Mouse (Mus musculus) cerebellum, adult 9-11 months (tissue): ENCODE data around the gene Tmem151b.

Experiments
- DNase-seq: peaks from one replicate; pipeline ENCODE4 v3.0.0; 2022

Tmem151b gene

DNA sequence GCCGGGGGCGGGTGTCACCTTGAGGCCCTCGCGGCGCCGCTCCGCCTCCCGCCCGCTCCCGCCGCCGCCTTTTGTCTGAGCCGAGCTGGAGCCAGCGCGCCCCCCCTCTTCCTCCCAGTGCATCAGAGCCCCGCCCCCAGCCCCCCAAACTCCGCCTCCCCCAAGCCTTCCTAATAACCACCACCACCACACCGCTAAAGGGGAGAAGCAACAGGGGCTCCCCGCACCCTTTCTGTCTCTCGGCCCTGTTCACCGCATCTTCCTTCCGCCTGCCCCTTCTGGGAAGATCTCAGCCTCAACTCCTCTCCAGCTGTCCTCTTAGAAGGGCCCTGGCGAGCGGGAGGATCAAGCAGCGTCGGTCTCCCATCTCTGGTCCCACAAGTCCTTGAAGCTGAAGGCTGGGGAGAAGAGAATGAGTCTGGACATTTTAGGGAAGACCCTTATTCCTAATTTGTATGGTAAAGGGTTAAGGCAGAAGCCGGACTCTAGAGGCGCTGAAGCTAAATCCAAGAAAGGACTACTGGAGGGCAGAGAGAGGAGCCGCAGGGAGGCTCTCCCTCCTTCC, at the start of gene Tmem151b:
Tmem151b (minus strand) TSS at position 61 of the 565 bp plus-strand sequence.
- peak; percentile 81 for DNase-seq

DNA sequence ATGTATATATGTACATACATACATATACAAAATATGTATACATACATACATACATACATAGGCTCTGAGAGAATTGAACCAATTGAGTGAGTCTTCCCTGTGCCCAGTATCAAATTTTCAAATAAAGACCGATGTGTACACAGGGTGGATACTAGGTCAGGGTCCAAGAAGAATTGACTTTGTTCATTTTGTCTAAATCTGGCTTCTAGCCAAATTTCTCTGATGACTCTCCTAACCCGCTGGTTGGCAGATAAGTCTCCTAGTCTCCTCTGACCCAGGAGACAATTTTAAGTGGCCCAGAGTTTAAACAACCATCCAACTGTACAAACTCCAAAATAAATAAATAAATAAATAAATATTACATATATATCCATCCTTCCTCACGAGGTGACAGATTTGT, 49.4 kb upstream of the Tmem151b start:
- no peak for DNase-seq

DNA sequence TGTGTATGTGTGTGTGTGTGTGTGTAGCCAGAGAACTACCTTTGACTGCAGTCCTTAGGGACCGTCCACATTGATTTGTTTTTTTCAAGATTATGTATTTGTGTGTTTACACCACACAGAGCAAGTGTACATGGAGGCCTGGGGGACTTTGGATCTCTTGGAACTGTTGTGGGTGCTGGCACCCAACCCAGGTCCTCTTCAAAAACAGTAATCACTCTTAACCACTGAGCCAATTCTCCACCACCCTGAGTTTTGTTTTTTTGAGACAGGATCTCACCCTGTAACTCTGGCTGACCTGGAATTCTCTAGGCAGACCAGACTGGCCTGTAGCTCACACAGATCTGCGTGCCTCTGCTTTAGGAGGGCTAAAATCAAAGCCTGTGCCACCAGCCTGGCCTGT, 48.9 kb upstream of the Tmem151b start:
- peak; percentile 30 for DNase-seq

DNA sequence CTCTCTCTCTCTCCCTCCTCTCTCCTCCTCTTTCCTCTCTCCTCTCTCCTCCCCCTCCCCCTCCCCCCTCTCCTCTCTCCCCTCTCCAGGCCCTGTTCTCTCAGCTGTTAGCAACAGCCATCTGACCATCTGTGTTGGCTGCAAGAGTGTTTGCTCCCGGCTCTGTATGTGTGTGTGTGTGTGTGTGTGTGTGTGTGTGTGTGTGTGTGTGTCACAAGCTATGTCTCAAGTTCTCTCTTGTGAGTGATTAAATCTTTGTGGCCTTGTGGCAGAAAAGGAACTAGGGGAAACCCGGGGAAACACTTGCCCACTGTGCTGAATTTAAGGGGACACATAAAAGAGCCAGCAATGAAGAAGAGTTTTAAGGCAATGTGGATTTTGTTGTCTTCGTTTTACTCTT, 48.3 kb upstream of the Tmem151b start:
- peak; percentile 56 for DNase-seq

DNA sequence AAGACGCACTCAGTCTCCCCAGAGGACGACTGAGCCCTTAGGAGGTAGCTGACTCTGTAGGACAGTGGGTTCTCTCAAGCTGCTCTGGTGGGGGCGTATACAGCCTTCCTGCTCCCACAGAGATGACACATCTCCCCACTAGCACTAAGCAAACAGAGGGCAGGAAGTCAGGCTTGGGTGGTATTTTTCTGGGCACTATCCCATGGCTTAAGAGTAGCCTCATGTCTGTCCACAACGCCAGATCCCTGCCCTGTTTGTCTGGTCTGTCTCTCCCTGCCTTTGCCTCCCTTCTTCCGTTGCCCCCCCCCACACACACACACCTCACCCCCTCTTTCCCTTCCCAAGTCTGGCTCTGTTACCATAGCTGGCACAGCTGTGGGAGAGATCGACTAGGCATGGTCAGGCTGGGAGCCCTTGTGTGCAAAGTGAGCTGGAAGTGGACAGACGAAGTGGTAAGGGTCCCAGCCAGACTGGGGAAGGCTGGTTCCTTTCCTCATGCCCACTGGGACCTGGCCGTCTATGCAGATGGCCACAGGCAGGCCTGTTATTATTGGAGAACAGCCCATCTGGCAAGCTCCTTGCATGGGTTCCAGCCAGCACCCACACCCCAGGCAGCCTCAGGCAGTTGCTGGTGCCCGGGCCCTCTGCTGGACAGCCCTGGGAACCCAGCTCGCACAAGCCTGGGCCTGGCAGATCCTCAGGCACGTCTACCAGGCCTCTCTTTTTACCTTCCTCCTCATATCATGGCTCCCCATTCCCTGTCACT, 47.3 kb upstream of the Tmem151b start:
- DNase-seq, result peak; percentile 86

DNA sequence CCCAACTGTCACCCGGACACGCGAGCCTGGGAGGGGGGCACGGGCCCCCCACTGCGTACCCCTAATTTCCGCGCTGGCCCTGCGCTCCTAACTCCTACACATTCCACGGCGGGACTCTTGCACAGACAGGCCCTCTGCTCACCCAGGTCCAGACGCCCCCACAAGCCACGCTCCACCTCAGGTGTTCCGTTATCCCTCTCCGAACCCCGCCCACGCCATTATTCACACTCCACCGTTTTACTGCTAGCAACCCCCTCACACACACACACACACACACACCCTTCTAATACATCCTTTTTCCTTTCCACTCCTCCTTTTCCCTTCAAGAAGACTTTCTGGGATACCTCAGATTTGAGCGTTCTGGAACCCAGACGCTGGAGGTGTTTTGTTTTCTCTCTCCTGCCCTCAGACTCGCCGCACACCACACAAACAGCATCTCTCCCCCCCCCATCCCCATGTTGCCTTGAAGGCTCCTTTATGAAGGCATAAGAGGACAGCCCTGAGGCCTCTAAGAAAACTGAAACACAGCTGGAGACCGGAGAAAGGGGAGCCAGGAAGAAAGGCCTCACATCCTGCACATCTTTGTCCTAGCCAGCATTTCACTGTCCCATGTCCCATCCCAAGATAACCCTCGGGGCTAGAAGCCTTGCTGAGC, 46.4 kb upstream of the Tmem151b start:
- peak; percentile 47 for DNase-seq

DNA sequence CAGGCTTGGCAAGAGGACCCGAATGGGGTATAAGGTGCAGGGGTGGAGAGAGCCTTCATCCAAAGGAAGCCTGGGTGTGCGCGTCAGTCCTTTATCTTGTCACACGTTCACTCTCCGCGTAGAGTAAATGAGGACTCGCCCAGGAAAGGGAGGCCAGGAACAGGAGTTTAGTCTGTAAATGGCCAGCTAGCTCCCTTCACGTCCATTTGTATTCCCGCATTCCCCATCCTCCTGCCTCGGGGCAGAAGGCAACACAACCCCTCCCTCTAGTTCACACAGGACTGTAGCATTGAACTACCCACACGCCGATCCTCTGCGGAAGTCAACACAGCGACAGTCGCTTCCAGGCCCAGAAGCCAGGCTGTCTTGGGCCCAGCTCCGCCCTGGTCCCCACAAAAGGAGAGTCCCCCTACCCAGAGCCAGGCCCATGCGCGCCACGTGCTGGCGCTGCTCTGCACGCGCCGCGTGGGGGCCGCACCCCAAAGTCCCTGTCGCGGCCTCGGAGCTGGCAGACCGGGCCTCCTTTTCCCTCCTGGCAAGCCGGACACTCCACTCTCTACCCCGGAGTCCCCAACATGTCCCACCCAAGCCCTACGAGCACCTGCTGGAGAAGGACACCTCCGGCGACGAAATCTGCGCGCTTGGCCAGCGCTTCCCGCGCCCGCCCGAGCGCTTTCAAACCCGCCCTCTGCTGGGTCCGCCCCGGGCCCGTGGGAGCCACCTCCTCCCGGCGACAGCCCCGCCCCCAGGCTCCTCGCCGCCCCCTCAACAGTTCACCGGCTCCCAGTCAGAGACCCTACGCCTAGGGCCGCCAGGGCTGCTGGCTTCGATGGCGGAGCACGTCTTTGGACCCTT, 45.6 kb upstream of the Tmem151b start:
- peak; percentile 85 for DNase-seq

DNA sequence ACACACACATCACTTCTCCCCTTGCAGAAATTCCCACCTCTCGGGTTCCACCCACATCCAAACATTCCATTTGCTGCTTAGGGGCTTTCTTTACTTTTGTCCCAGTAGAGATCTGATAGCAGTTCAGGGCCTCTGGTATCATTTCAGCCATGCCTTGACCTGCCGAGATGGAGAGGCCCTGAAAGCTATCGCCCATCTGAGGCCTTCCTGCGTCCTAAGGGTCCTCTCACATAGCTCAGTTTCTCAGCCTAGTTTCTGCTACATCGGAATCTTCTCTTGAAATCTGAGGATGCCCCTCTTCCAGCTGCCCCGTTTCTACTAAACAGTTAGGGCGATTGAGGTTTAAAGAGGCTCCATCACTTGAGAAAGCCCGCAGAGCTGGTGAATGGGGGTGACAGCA, 44.7 kb upstream of the Tmem151b start:
- DNase-seq, result peak; percentile 23

DNA sequence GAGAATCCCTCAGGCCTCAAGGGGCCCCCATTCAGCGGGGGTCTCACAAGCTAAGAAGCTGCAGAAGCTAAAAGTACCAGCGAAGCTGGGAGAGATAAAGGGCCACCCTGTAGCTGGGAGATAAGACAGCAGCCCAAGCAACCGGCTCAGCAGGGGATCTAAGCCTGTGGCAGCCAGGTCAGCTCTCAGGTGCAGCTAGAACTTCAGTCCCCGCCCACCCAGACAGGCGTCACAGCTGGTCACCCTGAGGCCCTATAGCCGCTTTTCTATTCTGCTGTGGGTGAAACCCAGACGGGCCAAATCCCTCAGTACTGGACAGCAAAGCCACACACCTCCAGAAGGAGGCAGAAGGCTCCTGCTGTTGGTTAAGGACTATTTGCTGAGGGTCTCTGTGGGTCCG, 44.0 kb upstream of the Tmem151b start:
- DNase-seq, result peak; percentile 65

DNA sequence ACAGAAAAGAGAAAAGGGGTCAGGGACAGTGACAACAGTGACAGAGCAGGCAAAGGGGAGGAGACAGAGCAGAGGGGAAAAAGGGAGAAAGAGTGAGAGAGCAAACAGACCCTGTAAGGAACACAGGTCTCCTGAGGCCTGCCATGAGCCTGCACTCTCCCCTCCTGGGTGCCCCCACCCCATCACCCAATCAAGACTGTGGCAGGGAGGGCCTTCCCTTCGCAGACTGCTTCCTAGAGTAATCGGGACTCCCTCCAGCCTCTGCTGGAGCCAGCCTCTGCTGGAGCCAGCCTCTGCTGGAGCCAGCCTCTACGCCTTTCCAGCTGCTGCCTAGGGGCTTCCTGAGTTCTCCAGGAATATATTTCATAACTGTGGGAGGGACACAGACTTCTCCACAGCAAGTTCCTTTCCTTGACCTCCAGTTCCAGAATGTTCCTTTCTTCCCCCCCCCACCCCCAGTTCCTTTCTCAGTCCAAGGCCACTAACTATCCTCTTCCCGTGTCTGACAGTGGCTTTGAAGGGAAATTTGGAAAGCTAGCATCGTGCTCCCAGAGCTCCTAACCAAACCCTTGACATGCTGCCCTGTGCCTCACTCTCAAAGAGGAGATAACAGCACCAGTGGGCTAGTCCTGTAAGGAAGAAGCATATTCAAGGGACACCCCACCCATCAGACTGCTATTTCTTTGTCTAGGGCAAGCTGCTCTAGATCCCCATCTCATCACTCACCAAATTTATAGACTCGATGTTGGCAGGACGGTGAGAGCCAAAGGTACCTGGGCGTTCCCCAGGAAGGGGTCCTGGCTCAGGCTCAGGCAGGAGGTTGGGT, 43.3 kb upstream of the Tmem151b start:
- peak; percentile 57 for DNase-seq

DNA sequence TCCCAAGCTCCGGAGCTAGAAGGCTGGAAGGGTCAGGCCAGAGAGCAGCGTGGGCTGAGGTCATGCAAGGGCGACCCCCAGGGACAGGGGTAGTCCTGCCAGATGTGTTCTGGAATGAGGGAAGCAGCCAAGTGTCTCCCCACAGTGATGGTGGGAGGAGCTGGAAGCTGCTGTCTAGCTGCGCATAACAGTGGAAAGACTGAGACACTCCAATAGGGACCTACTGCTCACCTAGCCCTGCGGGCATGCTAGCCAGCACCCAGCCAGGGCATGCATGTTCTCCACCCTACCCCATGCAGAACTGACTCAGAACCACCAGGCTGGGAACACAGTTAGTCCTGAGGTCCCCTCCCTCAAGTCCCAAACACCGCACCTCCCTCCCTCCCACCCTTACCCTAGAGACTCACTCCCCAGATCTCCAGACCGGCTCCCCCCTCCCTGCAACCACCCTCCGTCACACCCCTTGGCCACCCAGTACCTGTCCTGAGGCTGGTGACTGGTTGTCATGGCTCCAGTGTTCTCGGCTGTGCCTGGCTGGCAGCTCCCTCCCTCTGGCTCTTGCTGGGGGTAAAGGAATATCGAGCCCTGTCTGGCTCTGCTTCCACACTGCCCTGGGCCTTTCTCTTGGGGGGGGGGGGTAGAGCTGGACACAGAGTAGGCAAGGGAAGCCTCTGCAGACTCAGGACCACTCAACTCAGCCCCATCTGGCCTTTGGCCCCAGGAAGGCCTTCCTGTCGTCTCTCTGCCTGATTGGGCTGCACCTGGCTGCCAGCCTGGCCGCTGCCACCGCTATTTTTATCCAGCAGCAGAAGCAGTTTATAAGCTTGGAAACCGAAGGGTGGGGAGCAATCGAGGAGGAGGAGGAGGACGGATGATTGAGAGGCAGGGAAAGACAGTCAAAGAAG, 42.5 kb upstream of the Tmem151b start:
- DNase-seq, result peak; percentile 75

DNA sequence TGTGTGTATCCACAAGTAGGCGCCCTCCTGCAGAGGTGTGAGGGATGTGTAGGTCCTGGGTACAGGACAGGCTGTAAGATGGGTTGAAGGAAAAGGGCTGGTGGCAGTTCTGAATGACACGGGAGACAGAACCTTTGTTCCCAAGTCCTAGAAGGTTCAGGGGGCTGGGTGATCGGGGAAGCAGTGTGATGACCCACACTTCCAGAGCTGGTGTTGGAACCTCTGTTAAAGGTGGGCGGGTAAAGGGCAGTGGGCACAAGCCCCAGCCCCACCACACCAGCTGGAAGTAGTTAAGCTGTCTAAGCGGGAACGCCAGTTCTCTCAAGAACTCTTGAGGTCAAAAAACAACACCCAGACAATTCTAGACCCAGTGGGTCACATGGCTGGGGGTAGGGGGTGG, 40.9 kb upstream of the Tmem151b start:
- DNase-seq, result peak; percentile 28

DNA sequence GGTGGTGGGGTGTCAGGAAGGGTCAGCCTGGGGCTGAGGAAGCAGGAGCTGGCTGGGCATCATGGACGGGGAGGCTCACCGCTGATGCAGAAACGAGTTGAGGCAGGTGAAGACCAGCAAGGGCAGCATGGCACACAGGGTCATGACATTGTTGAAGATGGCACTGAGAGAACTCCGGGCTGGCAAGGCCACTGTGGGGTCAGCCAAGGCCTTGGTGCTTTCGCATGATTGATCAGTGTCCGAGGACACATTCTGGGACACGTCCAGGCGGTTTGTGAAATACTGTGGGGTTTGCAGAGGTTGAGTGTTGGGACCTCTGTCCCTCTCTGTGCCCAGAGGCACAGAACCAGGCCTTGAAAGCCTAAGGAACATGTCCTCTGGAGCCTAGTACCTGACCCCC, 40.4 kb upstream of the Tmem151b start:
- peak; percentile 39 for DNase-seq

DNA sequence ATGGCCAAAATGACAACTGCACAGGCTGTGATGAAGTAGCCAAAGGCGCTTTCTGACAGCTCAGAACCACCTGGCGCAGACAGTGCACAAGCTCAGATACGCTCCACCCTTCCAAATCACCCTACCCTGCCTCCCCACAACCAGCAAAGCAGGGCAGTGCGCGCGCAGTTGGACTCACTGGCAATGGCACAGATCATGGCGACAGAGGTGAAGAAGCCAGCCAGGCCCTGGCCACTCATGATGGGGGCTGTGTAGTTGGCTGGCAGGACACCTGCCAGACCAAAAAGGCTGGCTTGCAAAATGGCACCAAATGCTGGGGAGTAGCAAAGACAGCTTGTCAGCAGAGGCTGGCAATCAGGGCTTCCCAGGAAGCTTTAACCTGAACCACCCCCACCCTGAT, 39.8 kb upstream of the Tmem151b start:
- DNase-seq, result peak; percentile 67

DNA sequence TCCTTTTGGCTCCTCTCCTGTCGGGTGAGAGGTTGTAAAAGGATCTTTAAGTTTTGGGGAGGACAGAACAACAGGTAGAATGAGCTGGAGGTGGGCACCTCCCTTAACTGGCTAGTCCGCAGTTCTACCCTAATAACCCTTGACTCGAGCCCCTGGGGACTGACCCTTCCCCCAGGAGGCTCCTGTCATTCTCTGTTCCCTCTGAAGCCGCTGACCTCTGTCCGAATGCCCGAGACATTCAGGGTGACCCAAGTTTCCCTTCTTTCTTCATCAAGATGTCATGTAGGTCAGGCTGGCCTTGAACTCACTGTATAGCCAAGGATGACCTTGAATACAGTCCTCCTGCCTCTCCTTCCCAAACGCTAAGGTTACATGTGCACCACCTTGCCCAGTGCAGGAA, 38.9 kb upstream of the Tmem151b start:
- DNase-seq, result peak; percentile 36

DNA sequence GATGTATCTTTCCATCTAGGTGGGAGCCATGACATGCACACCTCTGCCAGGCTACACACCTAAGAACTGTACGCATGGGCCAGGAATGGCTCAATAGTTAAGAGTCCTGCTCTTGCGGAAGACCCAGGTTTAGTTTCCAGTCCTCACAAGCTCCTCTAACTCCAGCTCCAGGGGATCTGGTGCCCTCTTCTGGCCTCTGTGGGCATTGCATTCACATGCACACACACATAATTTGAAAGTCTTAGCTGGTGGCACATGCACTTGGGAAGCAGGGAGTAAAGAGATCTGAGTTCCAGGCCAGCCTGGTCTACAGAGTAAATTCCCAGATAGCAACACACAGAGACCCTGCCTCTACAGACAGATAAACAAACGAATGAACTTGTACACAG, 37.0 kb upstream of the Tmem151b start:
- no peak for DNase-seq

DNA sequence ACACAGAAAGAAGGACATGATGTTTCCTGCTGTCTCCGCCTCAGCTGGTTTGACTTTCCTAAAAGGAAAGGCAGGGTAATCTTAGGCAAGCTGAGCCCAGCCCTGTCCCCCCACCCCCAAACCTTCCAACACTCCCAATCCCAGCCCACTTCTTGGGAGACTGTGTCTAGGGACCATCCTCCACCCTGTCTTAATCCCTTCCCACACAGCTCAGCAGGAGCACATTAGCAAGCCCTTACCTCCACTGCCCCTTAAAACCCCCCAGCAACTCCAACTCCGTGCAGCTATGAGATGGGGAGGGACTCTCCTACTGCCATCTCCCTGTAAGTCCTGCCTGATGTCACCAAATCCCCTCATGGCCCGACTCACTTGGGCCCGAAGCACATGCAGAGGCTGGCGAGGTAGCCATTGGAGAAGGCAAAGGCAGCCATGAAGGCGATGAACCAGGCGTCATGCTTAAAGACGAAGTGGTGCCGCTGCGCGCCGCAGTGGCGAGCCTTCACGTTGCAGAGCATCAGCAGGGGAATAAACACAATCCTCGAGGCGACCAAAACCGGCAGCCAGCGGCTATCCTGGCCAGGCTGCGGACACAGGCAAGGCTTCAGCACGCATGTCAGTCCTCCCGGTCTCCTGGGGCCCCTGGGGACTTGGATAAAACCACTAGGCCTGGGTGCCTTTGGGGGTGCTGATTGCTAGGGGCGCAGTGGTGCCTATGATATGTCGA, 36.4 kb upstream of the Tmem151b start:
- DNase-seq, result peak; percentile 39

DNA sequence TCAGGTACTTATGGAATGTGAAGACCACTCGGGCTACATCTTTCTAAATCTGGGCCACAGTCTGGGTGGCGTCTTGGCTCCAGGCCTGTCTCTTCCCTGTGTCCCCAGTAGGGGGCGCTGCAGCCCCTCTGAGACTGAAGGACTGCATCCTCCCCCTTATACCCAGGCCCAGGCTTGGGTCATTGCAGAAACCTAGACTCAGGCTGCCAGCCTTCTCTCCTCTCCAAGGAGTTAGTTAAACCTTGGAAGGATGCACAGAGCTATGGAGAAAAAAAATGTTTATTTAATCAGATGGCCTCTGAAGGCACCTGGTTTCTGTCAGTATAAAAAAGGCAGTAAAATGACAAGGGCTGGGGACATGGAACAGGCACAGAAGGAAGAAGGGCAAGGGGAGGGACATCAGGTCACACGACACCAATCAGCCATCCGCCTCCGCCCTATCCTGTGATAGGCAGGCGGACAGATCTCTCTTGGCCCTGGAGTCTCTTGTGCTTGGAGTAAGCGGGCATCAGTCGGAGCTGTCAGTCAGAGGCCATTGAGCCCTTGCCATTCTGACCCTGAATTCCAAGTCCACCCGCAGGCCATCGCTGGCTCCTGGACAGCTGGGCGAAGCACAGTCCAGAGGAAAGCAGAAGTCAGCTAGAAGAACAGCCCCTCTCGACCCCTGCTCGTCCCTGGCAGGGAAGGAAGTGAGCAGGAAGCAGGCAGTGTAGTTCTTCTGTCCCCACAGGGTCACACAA, 35.6 kb upstream of the Tmem151b start:
- DNase-seq, result peak; percentile 83

DNA sequence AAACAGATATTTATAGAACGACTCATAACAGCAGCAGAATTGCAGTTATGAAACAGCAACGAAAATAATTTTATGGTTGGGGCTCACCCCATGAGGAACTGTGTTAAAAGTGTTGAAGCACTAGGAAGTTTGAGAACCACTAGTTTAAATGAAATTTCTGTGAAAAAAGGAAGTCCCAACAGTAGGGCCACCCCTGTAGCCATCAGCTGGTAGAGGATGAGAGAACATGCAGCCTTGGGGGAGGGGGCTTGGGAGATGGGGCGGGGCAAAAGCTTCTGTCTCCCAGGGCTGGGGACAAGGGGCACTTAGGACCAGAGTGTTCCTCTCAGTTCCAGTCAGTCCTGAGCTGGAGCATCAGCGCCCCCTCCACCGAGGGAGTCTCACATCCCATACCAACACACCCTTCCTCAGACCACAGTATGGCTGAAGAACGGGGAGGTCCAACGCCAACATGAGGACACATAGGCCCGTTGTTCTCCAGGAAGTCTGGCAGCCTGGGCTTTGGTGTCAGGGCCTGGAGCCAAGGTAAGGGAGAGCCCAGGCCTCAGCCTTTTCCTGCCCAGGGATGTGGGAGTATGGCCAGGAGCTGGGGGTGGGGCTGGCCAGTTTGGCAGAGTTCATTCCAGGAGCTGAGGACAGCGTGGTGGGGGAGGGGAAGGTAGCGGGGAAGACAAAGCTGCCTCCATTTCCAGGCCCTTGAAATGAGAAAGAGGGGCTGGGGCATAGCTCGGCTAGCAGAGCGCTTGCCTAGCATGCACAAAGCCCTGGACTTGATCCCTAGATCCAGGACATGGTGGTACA, 34.8 kb upstream of the Tmem151b start:
- DNase-seq, result peak; percentile 85
